ENCODE assay signal across 17 mouse cellular contexts in genomic region chr6:82694668-82695067, GRCm38 (mm10). TPM values are rescaled to one million over a fixed set of nuclear protein-coding genes. Genes with fewer than 3 reads are reported as not detected.
A peak's percentile ranks its signal among the peaks of the same experiment; 100 is the strongest.
DNase-seq lines count a peak whose midpoint lies in the region; ATAC-seq and TF ChIP-seq lines count a peak whose summit lies in the region.
"Had no signal": no experiment of that assay in that cellular context is flagged by ENCODE, and none has a peak within 500 bp of the region (broad histone marks: within the 10 kb centered on the region; RNA-seq: fewer than 3 reads in every experiment).

No protein-coding gene starts in this region.

- no peaks in the 10 kb centered on the region for H3K36me3 ChIP-seq in heart, embryonic 12.5 days
- H3K36me3 ChIP-seq in liver, embryonic 12.5 days: no peaks in the 10 kb centered on the region
- H3K36me3 ChIP-seq in liver, embryonic 13.5 days: no peaks in the 10 kb centered on the region
- H3K36me3 ChIP-seq: limb, embryonic 13.5 days; midbrain, embryonic 12.5 days; neural tube, embryonic 13.5 days had no signal

- intact Hi-C loops in heart, postnatal 36 days (cut with DNase I): no loop called here

- 44% methylated on average over 13 of the region's 13 CpGs for WGBS in heart, embryonic 12.5 days
- 43% methylated on average over 13 of the region's 13 CpGs for WGBS in liver, embryonic 12.5 days (ENCODE audit: insufficient replicate concordance)
- 50% methylated on average over 13 of the region's 13 CpGs for WGBS in liver, embryonic 13.5 days (ENCODE audit: insufficient replicate concordance)

- no peak for DNase-seq in heart, postnatal 36 days
- no peak for DNase-seq in liver
- peak; percentile 42 for DNase-seq in brain, embryonic 14.5 days (ENCODE audit: low read depth)
- no peak for DNase-seq in liver, embryonic 13.5 days
- DNase-seq: cerebellum, adult 2 months; gastrocnemius, postnatal 10 days; lung, postnatal 10 days; thymus, postnatal 14 days had no signal

- H3K9ac ChIP-seq in heart, embryonic 12.5 days: no peak overlapping the region
- no peak overlapping the region for H3K9ac ChIP-seq in liver, embryonic 12.5 days
- H3K9ac ChIP-seq in liver, embryonic 13.5 days: no peak overlapping the region
- H3K9ac ChIP-seq: limb, embryonic 13.5 days; midbrain, embryonic 12.5 days; neural tube, embryonic 13.5 days had no signal

- no peak for TF ChIP-seq CTCF in brain, embryonic 14.5 days (IDR thresholded peaks at IDR 0.05; ENCODE audit: borderline replicate concordance, extremely low read depth, insufficient read depth, insufficient read length)

- H3K27me3 ChIP-seq in heart, embryonic 12.5 days (replicated peaks): no peaks in the 10 kb centered on the region
- no peaks in the 10 kb centered on the region for H3K27me3 ChIP-seq in liver, embryonic 12.5 days (replicated peaks)
- H3K27me3 ChIP-seq in liver, embryonic 13.5 days: no peaks in the 10 kb centered on the region
- H3K27me3 ChIP-seq: CH12.LX; limb, embryonic 13.5 days; midbrain, embryonic 12.5 days; neural tube, embryonic 13.5 days had no signal

- no peak overlapping the region for H3K4me3 ChIP-seq in heart, embryonic 12.5 days
- no peak overlapping the region for H3K4me3 ChIP-seq in liver, embryonic 12.5 days
- H3K4me3 ChIP-seq in liver, embryonic 13.5 days (replicated peaks): peak overlapping the region; percentile 12; the same call in 1 of the 2 replicates
- H3K4me3 ChIP-seq: layer of hippocampus, adult 2 months; left cerebral cortex, adult 2 months; limb, embryonic 13.5 days; midbrain, embryonic 12.5 days; neural tube, embryonic 13.5 days had no signal

- no peak for ATAC-seq in heart, embryonic 12.5 days (ENCODE audit: insufficient number of reproducible peaks, low FRiP score)
- ATAC-seq in liver, embryonic 12.5 days: no peak
- ATAC-seq in liver, embryonic 13.5 days (ENCODE audit: low read depth): no peak
- ATAC-seq in megakaryocyte, adult 5-6 weeks (ENCODE audit: poor library complexity, severe bottlenecking): no peak

- H3K27ac ChIP-seq in heart, embryonic 12.5 days (ENCODE audit: poor library complexity, severe bottlenecking): no peak overlapping the region
- no peak overlapping the region for H3K27ac ChIP-seq in liver, embryonic 12.5 days
- H3K27ac ChIP-seq in liver, embryonic 13.5 days: no peak overlapping the region
- H3K27ac ChIP-seq: layer of hippocampus, adult 2 months; left cerebral cortex, adult 2 months; limb, embryonic 13.5 days; midbrain, embryonic 12.5 days; neural tube, embryonic 13.5 days had no signal

- H3K9me3 ChIP-seq in heart, embryonic 12.5 days (replicated peaks): no peaks in the 10 kb centered on the region
- H3K9me3 ChIP-seq in liver, embryonic 12.5 days (replicated peaks): no peaks in the 10 kb centered on the region
- no peaks in the 10 kb centered on the region for H3K9me3 ChIP-seq in liver, embryonic 13.5 days (replicated peaks)
- H3K9me3 ChIP-seq: limb, embryonic 13.5 days; midbrain, embryonic 12.5 days; neural tube, embryonic 13.5 days had no signal

- no peak for TF ChIP-seq POLR2A in brain, embryonic 14.5 days (IDR thresholded peaks at IDR 0.05; ENCODE audit: borderline replicate concordance, extremely low read depth, insufficient read depth, insufficient read length, poor library complexity, severe bottlenecking)

- no peaks in the 10 kb centered on the region for H3K4me1 ChIP-seq in heart, embryonic 12.5 days (replicated peaks)
- H3K4me1 ChIP-seq in liver, embryonic 12.5 days: no peaks in the 10 kb centered on the region
- H3K4me1 ChIP-seq in liver, embryonic 13.5 days (replicated peaks): no peaks in the 10 kb centered on the region
- H3K4me1 ChIP-seq: limb, embryonic 13.5 days had no signal

- H3K4me2 ChIP-seq in heart, embryonic 12.5 days: peak overlapping the region; percentile 35
- H3K4me2 ChIP-seq in liver, embryonic 12.5 days: peak overlapping the region; percentile 32
- peak overlapping the region; percentile 15; the same call in 1 of the 2 replicates for H3K4me2 ChIP-seq in liver, embryonic 13.5 days
- H3K4me2 ChIP-seq: limb, embryonic 13.5 days; midbrain, embryonic 12.5 days; neural tube, embryonic 13.5 days had no signal

RNA-seq across cellular contexts. Expression of gene Pole4, which starts 10.5 kb away (rescaled TPM):
- polyA plus RNA-seq in heart, embryonic 12.5 days (2016; fragmentation: Nextera tagmentation; extraction: Ambion mirVana): 106 and 112 TPM in 2 replicates
- total RNA-seq in heart, postnatal 36 days (2021): 10 to 100 TPM; 15.6 to 18.7 TPM
- 80.8 and 81.1 TPM in 2 replicates for polyA plus RNA-seq in liver, embryonic 12.5 days (2016; fragmentation: Nextera tagmentation; extraction: Ambion mirVana)
- polyA plus RNA-seq in brain, embryonic 14.5 days (2012; rRNA removed): 46.6 and 52.4 TPM in 2 replicates
- polyA plus RNA-seq in liver, embryonic 13.5 days (2015; fragmentation: Nextera tagmentation; extraction: Ambion mirVana): 65.7 and 74.9 TPM in 2 replicates
- 57.2 and 72.8 TPM in 2 replicates for total RNA-seq in megakaryocyte, adult 5-6 weeks (2015)
- total RNA-seq in megakaryocyte, adult 5-6 weeks (2017): 28.1 and 28.6 TPM in 2 replicates
